16 mouse cellular contexts compared by ENCODE assay signal in genomic region chr16:31149841-31150240, GRCm38 (mm10).
"Had no signal": no experiment of that assay in that cellular context is flagged by ENCODE, and none has a peak within 500 bp of the region (broad histone marks: within the 10 kb centered on the region; RNA-seq: fewer than 3 reads in every experiment).

No protein-coding gene starts in this region.

- H3K9ac ChIP-seq: neural tube, embryonic 12.5 days; neural tube, embryonic 13.5 days; neural tube, embryonic 15.5 days; stomach, embryonic 15.5 days had no signal

- DNase-seq: right cerebral cortex, adult 18-20 months; right cerebral cortex, postnatal 14 days; right cerebral cortex, postnatal 25 days; right cerebral cortex, postnatal 4 days; spleen, adult 18-20 months; thymus, adult 18-20 months; thymus, adult 2 months; thymus, postnatal 14 days; thymus, postnatal 25 days; thymus, postnatal 36 days; thymus, postnatal 4 days had no signal

- H3K27me3 ChIP-seq: neural tube, embryonic 12.5 days; neural tube, embryonic 13.5 days; neural tube, embryonic 15.5 days; stomach, embryonic 15.5 days had no signal

- H3K4me1 ChIP-seq: neural tube, embryonic 12.5 days; neural tube, embryonic 13.5 days; neural tube, embryonic 15.5 days; stomach, embryonic 15.5 days had no signal

- H3K4me3 ChIP-seq: neural tube, embryonic 12.5 days; neural tube, embryonic 13.5 days; neural tube, embryonic 15.5 days; stomach, embryonic 15.5 days had no signal

- H3K27ac ChIP-seq: neural tube, embryonic 12.5 days; neural tube, embryonic 13.5 days; neural tube, embryonic 15.5 days; stomach, embryonic 15.5 days; stomach, postnatal 0 days had no signal

- H3K9me3 ChIP-seq: neural tube, embryonic 12.5 days; neural tube, embryonic 13.5 days; neural tube, embryonic 15.5 days; stomach, embryonic 15.5 days had no signal
